ENCODE assay signal across 8 mouse cellular contexts in genomic region chr9:58157838-58158237, GRCm38 (mm10). TPM values are rescaled to one million over a fixed set of nuclear protein-coding genes. Genes with fewer than 3 reads are reported as not detected.
DNase-seq lines count a peak whose midpoint lies in the region; ATAC-seq and TF ChIP-seq lines count a peak whose summit lies in the region.
"Had no signal": no experiment of that assay in that cellular context is flagged by ENCODE, and none has a peak within 500 bp of the region (broad histone marks: within the 10 kb centered on the region; RNA-seq: fewer than 3 reads in every experiment).

No protein-coding gene starts in this region.

- H3K9me3 ChIP-seq in embryonic facial prominence, embryonic 12.5 days: no peaks in the 10 kb centered on the region
- no peaks in the 10 kb centered on the region for H3K9me3 ChIP-seq in hindbrain, embryonic 15.5 days
- no peaks in the 10 kb centered on the region for H3K9me3 ChIP-seq in neural tube, embryonic 13.5 days
- H3K9me3 ChIP-seq: midbrain, embryonic 15.5 days had no signal

- peak overlapping the region; percentile 1 for H3K4me3 ChIP-seq in layer of hippocampus, adult 2 months
- H3K4me3 ChIP-seq in embryonic facial prominence, embryonic 12.5 days: peak overlapping the region; percentile 33
- H3K4me3 ChIP-seq in hindbrain, embryonic 15.5 days: no peak overlapping the region
- peak overlapping the region; percentile 20 for H3K4me3 ChIP-seq in neural tube, embryonic 13.5 days
- H3K4me3 ChIP-seq: midbrain, embryonic 15.5 days had no signal

- peak overlapping the region; percentile 57 for H3K4me2 ChIP-seq in embryonic facial prominence, embryonic 12.5 days (replicated peaks)
- peak overlapping the region; percentile 13; the same call in 1 of the 2 replicates for H3K4me2 ChIP-seq in hindbrain, embryonic 15.5 days
- peak overlapping the region; percentile 44 for H3K4me2 ChIP-seq in neural tube, embryonic 13.5 days
- H3K4me2 ChIP-seq: midbrain, embryonic 15.5 days had no signal

- 71% methylated on average over 13 of the region's 13 CpGs for WGBS in embryonic facial prominence, embryonic 12.5 days
- 78% methylated on average over 13 of the region's 13 CpGs for WGBS in hindbrain, embryonic 15.5 days
- 78% methylated on average over 13 of the region's 13 CpGs for WGBS in neural tube, embryonic 13.5 days

- no peak for TF ChIP-seq CTCF in layer of hippocampus, adult 2 months (conservative IDR thresholded peaks at IDR 0.05)

- peaks cover 8% of the 10 kb centered on the region; the same call in 1 of the 2 replicates for H3K36me3 ChIP-seq in embryonic facial prominence, embryonic 12.5 days
- no peaks in the 10 kb centered on the region for H3K36me3 ChIP-seq in hindbrain, embryonic 15.5 days
- no peaks in the 10 kb centered on the region for H3K36me3 ChIP-seq in neural tube, embryonic 13.5 days
- H3K36me3 ChIP-seq: midbrain, embryonic 15.5 days had no signal

- peaks cover 71% of the 10 kb centered on the region for H3K4me1 ChIP-seq in embryonic facial prominence, embryonic 12.5 days
- peaks cover 14% of the 10 kb centered on the region for H3K4me1 ChIP-seq in hindbrain, embryonic 15.5 days (replicated peaks)
- peaks cover 56% of the 10 kb centered on the region for H3K4me1 ChIP-seq in neural tube, embryonic 13.5 days (replicated peaks)
- H3K4me1 ChIP-seq: midbrain, embryonic 15.5 days had no signal

- no peak for DNase-seq in layer of hippocampus, adult 2 months (ENCODE audit: low spot score in 2 of 2)
- DNase-seq in layer of hippocampus, adult 9-10 months (ENCODE audit: low spot score): no peak
- no peak for DNase-seq in cerebellum, adult 9-11 months

- peak overlapping the region; percentile 83 for H3K27ac ChIP-seq in layer of hippocampus, adult 2 months
- H3K27ac ChIP-seq in embryonic facial prominence, embryonic 12.5 days: peak overlapping the region; percentile 98
- H3K27ac ChIP-seq in hindbrain, embryonic 15.5 days (replicated peaks): no peak overlapping the region; the same call in 1 of the 2 replicates
- H3K27ac ChIP-seq in neural tube, embryonic 13.5 days (replicated peaks): peak overlapping the region; percentile 52
- H3K27ac ChIP-seq: midbrain, embryonic 15.5 days had no signal

- no peaks in the 10 kb centered on the region for H3K27me3 ChIP-seq in embryonic facial prominence, embryonic 12.5 days
- no peaks in the 10 kb centered on the region for H3K27me3 ChIP-seq in hindbrain, embryonic 15.5 days
- H3K27me3 ChIP-seq in neural tube, embryonic 13.5 days: peaks cover 3% of the 10 kb centered on the region; the same call in 1 of the 2 replicates
- H3K27me3 ChIP-seq: midbrain, embryonic 15.5 days had no signal

- no peak for ATAC-seq in embryonic facial prominence, embryonic 12.5 days (ENCODE audit: insufficient number of reproducible peaks, insufficient read depth, low FRiP score, low TSS enrichment)
- ATAC-seq in hindbrain, embryonic 15.5 days (ENCODE audit: low FRiP score, low read depth): no peak
- no peak for ATAC-seq in neural tube, embryonic 13.5 days (ENCODE audit: low read depth)
- ATAC-seq in monocyte, adult 5-6 weeks (replicated peaks; ENCODE audit: insufficient number of reproducible peaks, low FRiP score, low TSS enrichment, poor library complexity, severe bottlenecking): no peak
- ATAC-seq: midbrain, embryonic 15.5 days had no signal

- H3K9ac ChIP-seq in embryonic facial prominence, embryonic 12.5 days: peak overlapping the region; percentile 48
- no peak overlapping the region for H3K9ac ChIP-seq in hindbrain, embryonic 15.5 days
- peak overlapping the region; percentile 49; the same call in 1 of the 2 replicates for H3K9ac ChIP-seq in neural tube, embryonic 13.5 days
- H3K9ac ChIP-seq: midbrain, embryonic 15.5 days had no signal

RNA-seq across cellular contexts. Expression of gene Ccdc33, which starts 39.2 kb away (rescaled TPM):
- under 1 TPM; 0.29 to 0.49 TPM for total RNA-seq in layer of hippocampus, adult 2 months (2021)
- 0.13 and 0.50 TPM in 2 replicates for polyA plus RNA-seq in embryonic facial prominence, embryonic 12.5 days (2016; fragmentation: Nextera tagmentation; extraction: Ambion mirVana)
- 0.38 and 0.58 TPM in 2 replicates for polyA plus RNA-seq in hindbrain, embryonic 15.5 days (2015; fragmentation: Nextera tagmentation; extraction: Ambion mirVana)
- polyA plus RNA-seq in neural tube, embryonic 13.5 days (2015; fragmentation: Nextera tagmentation; extraction: Ambion mirVana): 0.33 and 0.58 TPM in 2 replicates
- total RNA-seq in monocyte, adult 5-6 weeks (2017): not detected in 3 replicates

RNA-seq across cellular contexts. Expression of gene Islr, which starts 46.3 kb away (rescaled TPM):
- total RNA-seq in layer of hippocampus, adult 2 months (2021): 10 to 100 TPM; 12.8 to 14.2 TPM
- polyA plus RNA-seq in embryonic facial prominence, embryonic 12.5 days (2016; fragmentation: Nextera tagmentation; extraction: Ambion mirVana): 88.0 and 95.6 TPM in 2 replicates
- 37.1 and 44.2 TPM in 2 replicates for polyA plus RNA-seq in hindbrain, embryonic 15.5 days (2015; fragmentation: Nextera tagmentation; extraction: Ambion mirVana)
- polyA plus RNA-seq in neural tube, embryonic 13.5 days (2015; fragmentation: Nextera tagmentation; extraction: Ambion mirVana): 53.6 and 58.2 TPM in 2 replicates
- not detected in 3 replicates for total RNA-seq in monocyte, adult 5-6 weeks (2017)

RNA-seq across cellular contexts. Expression of gene Islr2, which starts 46.3 kb away (rescaled TPM):
- 100 to 1,000 TPM; 134 to 136 TPM for total RNA-seq in layer of hippocampus, adult 2 months (2021)
- polyA plus RNA-seq in embryonic facial prominence, embryonic 12.5 days (2016; fragmentation: Nextera tagmentation; extraction: Ambion mirVana): 5.3 and 7.3 TPM in 2 replicates
- polyA plus RNA-seq in hindbrain, embryonic 15.5 days (2015; fragmentation: Nextera tagmentation; extraction: Ambion mirVana): 20.1 and 27.6 TPM in 2 replicates
- 19.8 and 22.3 TPM in 2 replicates for polyA plus RNA-seq in neural tube, embryonic 13.5 days (2015; fragmentation: Nextera tagmentation; extraction: Ambion mirVana)
- total RNA-seq in monocyte, adult 5-6 weeks (2017): 0.10 to 0.11 TPM in 2 of 3 replicates, not detected in the other
